Mouse (Mus musculus) erythroblast, embryonic 14.5 days (primary cell): ENCODE measurements around the gene Prepl.

Experiments used
- GATA1 ChIP-seq: IDR thresholded peaks from 2 replicates; pipeline ENCODE4 v1.6.1; 2012; ENCODE audit warnings: low read length, inconsistent platforms, mixed read lengths
- TAL1 ChIP-seq: IDR thresholded peaks from 3 replicates; pipeline ENCODE4 v1.6.1; 2012; ENCODE audit warnings: low read length, inconsistent platforms, mixed read lengths

- TF ChIP-seq GATA1 (no peak), TAL1 (no peak)
Measured at GRCm38 (mm10) chr17:85100232-85100631, 10.2 kb upstream of the Prepl start.
